ENCODE assay signal across 8 mouse cellular contexts in genomic region chr1:86111779-86112178, GRCm38 (mm10). TPM values are rescaled to one million over a fixed set of nuclear protein-coding genes. Genes with fewer than 3 reads are reported as not detected.
DNase-seq lines count a peak whose midpoint lies in the region; ATAC-seq lines count a peak whose summit lies in the region.
"Had no signal": no experiment of that assay in that cellular context is flagged by ENCODE, and none has a peak within 500 bp of the region (broad histone marks: within the 10 kb centered on the region; RNA-seq: fewer than 3 reads in every experiment).

Htr2b (minus strand) TSS chr1:86111970.

- H3K9me3 ChIP-seq in liver, embryonic 11.5 days (ENCODE audit: control insufficient read depth, low read length): no peaks in the 10 kb centered on the region
- H3K9me3 ChIP-seq in stomach, embryonic 14.5 days (ENCODE audit: control insufficient read depth, low read depth, low read length): no peaks in the 10 kb centered on the region
- H3K9me3 ChIP-seq in liver, embryonic 12.5 days (replicated peaks): no peaks in the 10 kb centered on the region

- H3K36me3 ChIP-seq in liver, embryonic 11.5 days (ENCODE audit: control insufficient read depth, insufficient read depth, low read length): no peaks in the 10 kb centered on the region; the same call in 1 of the 2 replicates
- peaks cover under 1% of the 10 kb centered on the region for H3K36me3 ChIP-seq in stomach, embryonic 14.5 days (ENCODE audit: control insufficient read depth, insufficient read depth, low read length)
- H3K36me3 ChIP-seq in liver, embryonic 12.5 days: peaks cover 36% of the 10 kb centered on the region

- intact Hi-C loops in left cerebral cortex, postnatal 25 days (cut with DNase I): no loop called here

- no peaks in the 10 kb centered on the region for H3K4me1 ChIP-seq in liver, embryonic 11.5 days (replicated peaks; ENCODE audit: control insufficient read depth, insufficient read depth, low read length)
- no peaks in the 10 kb centered on the region for H3K4me1 ChIP-seq in stomach, embryonic 14.5 days (ENCODE audit: control insufficient read depth, insufficient read depth, low read length)
- no peaks in the 10 kb centered on the region for H3K4me1 ChIP-seq in liver, embryonic 12.5 days

- H3K27ac ChIP-seq in liver, embryonic 11.5 days (ENCODE audit: low read depth, low read length): no peak within 1 kb of the TSS
- H3K27ac ChIP-seq in stomach, embryonic 14.5 days (ENCODE audit: low read length): 0 out of 2 replicates have a peak within 1 kb of the TSS, but pooled peaks have one; percentile 1
- no peak within 1 kb of the TSS for H3K27ac ChIP-seq in liver, embryonic 12.5 days

- no peak within 1 kb of the TSS for H3K4me2 ChIP-seq in liver, embryonic 11.5 days
- no peak within 1 kb of the TSS for H3K4me2 ChIP-seq in stomach, embryonic 14.5 days (replicated peaks; ENCODE audit: low read depth, low read length)
- no peak within 1 kb of the TSS for H3K4me2 ChIP-seq in liver, embryonic 12.5 days

- no peak within 1 kb of the TSS for H3K9ac ChIP-seq in liver, embryonic 11.5 days (ENCODE audit: low read depth, low read length)
- no peak within 1 kb of the TSS for H3K9ac ChIP-seq in stomach, embryonic 14.5 days (replicated peaks; ENCODE audit: low read depth, low read length)
- no peak within 1 kb of the TSS for H3K9ac ChIP-seq in liver, embryonic 12.5 days

- WGBS in liver, embryonic 11.5 days: 80% methylated on average over 6 of the region's 6 CpGs
- WGBS in stomach, embryonic 14.5 days: 43% methylated on average over 6 of the region's 6 CpGs
- 76% methylated on average over 6 of the region's 6 CpGs for WGBS in liver, embryonic 12.5 days (ENCODE audit: insufficient replicate concordance)

- H3K27me3 ChIP-seq in liver, embryonic 11.5 days (replicated peaks; ENCODE audit: control insufficient read depth, insufficient read depth, low read length): no peaks in the 10 kb centered on the region
- H3K27me3 ChIP-seq in stomach, embryonic 14.5 days (ENCODE audit: control insufficient read depth, insufficient read depth, low read length): no peaks in the 10 kb centered on the region
- H3K27me3 ChIP-seq in liver, embryonic 12.5 days (replicated peaks): no peaks in the 10 kb centered on the region

- H3K4me3 ChIP-seq in liver, embryonic 11.5 days (ENCODE audit: low read depth, low read length): no peak within 1 kb of the TSS
- no peak within 1 kb of the TSS for H3K4me3 ChIP-seq in stomach, embryonic 14.5 days (ENCODE audit: low read depth, low read length)
- no peak within 1 kb of the TSS for H3K4me3 ChIP-seq in liver, embryonic 12.5 days

- DNase-seq in liver: peak; percentile 15
- no peak for DNase-seq in liver, embryonic 11.5 days (ENCODE audit: low spot score)
- DNase-seq in kidney, adult 8-10 months: peak; percentile 4 to 6
- DNase-seq in left cerebral cortex, postnatal 25 days (ENCODE audit: low spot score in 2 of 2): peak; percentile 43 to 71

- no peak for ATAC-seq in liver, embryonic 11.5 days (replicated peaks; ENCODE audit: low FRiP score)
- ATAC-seq in frontal cortex, adult (ENCODE audit: low TSS enrichment): peak; percentile 91
- peak; percentile 63; the same call in 1 of the 2 replicates for ATAC-seq in stomach, embryonic 14.5 days (ENCODE audit: insufficient number of reproducible peaks, insufficient read depth, low FRiP score, low read depth)
- no peak for ATAC-seq in liver, embryonic 12.5 days

RNA-seq across cellular contexts. Expression of gene Htr2b, which starts in this region (rescaled TPM):
- 0.23 and 0.26 TPM in 2 replicates for polyA plus RNA-seq in liver, embryonic 11.5 days (2014; fragmentation: Nextera tagmentation; extraction: Ambion mirVana)
- total RNA-seq in left cerebral cortex, postnatal 25 days (2021): under 1 TPM in 1 of 2 experiments, not detected in 1; 0.23 TPM
- polyA plus RNA-seq in stomach, embryonic 14.5 days (2014; fragmentation: Nextera tagmentation; extraction: Ambion mirVana): 0.70 and 1.00 TPM in 2 replicates
- polyA plus RNA-seq in liver, embryonic 12.5 days (2016; fragmentation: Nextera tagmentation; extraction: Ambion mirVana): 0.26 and 0.51 TPM in 2 replicates
- polyA plus RNA-seq: neural tube, embryonic 11.5 days had no signal

Comparison
In these comparisons a context has a peak if more than half of its experiments do, and no peak if none do; other contexts are left out.
1. Peak in DNase-seq in left cerebral cortex, postnatal 25 days; RNA of the gene not detected or under 1 TPM.
2. Peak in ATAC-seq and H3K27ac ChIP-seq in stomach, embryonic 14.5 days; RNA of the gene not detected or under 1 TPM.